Mouse (Mus musculus): ENCODE results near the gene Ankfn1.

Ankfn1 gene

DNA sequence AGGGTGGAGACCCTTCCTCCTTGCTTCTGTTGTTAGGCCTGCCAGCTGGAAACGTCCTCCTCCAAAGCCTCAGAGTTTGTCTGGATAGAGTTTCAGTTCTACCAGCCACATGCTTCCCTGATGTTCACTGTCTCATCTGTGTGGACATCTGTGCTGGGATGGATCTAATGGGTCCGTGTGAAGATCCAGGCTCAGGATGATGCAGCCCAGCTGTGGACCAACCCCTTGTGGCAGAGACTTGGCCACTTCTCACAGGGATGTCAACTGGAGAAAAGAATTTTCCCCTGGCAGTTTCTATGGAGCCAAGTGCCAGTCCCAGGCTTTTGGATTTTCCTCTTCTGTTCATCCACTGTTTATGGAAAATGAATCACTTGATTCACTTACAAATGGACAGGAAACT lies 100.5 kb downstream of the Ankfn1 start:
- DNase-seq (ENCODE audit: low spot score in 2 of 2), result no peak

DNA sequence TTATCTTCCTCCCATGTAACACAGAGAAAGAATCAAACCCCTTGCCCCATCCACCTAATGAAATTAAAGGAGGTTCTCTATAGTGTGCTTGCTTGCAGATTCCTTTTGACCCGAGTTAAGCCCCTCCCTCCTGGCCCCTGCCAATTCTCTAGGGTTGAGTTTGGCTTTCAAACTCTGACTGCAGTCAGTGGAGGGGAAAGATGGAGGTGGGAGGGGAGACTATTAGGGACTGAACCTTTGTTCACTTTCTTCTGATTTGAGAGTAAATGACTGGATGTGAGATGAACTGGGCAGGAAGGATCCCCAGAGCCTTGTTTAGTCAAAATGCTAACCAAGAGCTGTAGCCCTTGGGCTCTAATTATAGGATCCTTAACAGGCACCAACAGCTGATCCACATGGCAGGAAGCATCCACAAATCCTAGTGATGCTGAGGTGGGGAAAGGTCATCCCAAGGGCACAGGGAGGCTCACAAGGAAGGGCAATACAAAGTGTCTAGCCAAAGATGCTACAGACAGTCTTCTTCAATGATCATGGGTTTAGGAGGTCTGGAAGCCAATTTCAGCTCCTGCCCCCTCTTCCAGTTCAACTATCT lies 103.4 kb downstream of the Ankfn1 start:
- no peak for DNase-seq (ENCODE audit: low spot score in 2 of 2)

DNA sequence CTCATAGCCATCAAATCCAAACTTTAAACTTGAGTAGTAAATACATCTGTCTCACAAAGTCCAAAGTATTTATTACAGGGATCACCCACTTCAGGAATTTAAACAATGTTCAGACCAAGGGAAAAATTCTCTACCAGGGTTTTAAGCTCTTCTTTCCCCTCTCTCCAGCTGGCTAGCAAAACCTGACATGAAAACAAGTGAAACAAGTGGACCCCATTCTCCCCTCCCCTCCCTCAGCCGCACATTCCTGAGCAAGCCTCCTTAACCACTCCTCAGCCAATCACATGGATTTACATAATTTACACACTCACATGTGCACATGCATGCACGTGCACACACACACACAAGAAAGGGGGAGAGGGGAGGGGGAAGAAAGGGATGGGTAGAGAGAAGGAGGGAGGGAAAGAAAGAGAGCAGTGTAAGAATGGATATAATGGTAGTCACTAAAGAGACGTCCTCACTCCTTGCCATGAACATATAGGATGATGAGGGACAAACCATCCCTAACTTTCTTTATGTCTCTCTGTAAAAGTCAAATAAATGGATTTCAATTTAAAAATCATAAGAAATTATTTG lies 104.9 kb downstream of the Ankfn1 start:
- DNase-seq (ENCODE audit: low spot score in 2 of 2), result no peak

DNA sequence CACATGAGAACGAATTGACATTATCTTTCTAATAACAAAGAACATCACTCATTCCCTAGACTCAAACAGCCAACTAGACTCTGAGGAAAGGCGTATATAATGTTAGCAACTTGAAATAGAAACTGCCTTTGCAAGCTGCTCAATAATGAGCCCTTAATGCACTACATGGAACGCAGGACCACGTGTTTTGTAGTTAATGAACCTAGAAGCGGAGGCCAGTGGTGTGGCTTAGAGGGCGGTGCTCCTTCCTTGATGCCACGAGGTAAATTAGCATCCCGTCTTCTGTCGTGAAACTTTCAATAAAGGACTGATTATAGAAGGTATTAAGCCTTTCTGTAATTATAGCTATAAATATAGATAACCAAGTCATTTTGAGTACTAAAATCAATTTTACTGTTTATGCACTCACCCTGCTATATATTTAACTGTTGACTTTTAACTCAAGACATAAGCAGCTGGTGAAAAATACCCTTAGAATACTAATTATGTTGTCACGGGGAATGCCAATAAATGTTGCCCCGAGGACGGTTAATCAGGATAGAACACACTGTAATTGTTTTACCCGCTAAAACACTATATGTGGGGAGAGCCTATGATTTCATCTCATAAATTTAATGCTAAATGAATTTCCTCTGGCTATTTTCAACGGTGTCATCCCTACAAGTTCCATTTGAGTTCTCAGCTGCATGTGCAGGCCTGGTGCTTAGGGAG lies 112.1 kb downstream of the Ankfn1 start:
- no peak for DNase-seq (ENCODE audit: low spot score in 2 of 2)

DNA sequence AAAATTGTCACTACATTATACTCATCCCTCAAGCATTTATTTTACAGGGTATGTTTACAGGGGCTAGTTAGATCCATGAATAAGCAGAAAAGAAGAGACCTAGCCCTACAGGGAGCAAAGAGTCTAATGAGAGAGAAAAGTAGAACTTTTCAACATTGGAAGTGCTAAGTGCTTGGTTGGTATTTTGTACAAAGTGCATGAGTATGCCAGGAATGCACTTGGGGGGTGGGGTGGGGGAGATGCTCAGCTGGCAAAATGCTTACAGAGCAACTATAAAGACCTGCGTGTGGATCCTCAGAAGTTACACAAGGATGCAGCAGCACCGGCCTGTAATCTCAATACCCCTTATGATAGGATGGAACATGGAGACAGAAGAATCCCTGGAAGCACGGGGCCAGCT lies 118.4 kb downstream of the Ankfn1 start:
- DNase-seq (ENCODE audit: low spot score in 2 of 2), result no peak

DNA sequence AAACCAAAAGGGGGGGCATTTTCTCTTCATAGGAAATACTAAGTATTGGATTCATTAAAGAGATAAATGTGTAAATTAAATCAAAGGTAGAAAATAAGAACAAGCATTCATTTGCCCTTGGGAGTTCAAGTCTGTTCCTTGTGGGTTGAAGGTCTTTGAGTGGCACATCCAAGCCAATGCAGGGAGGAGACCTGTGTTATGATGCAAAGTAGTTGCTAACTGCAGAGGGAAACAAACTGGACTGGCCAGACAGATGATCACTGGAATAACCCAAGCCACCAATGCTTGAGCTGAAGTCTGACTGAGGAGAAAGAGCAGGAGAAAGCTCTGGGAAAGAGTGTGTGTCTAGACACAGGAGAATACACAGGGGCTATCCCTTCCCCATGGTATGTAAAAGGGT lies 120.9 kb downstream of the Ankfn1 start:
- DNase-seq (ENCODE audit: low spot score in 2 of 2), result no peak

DNA sequence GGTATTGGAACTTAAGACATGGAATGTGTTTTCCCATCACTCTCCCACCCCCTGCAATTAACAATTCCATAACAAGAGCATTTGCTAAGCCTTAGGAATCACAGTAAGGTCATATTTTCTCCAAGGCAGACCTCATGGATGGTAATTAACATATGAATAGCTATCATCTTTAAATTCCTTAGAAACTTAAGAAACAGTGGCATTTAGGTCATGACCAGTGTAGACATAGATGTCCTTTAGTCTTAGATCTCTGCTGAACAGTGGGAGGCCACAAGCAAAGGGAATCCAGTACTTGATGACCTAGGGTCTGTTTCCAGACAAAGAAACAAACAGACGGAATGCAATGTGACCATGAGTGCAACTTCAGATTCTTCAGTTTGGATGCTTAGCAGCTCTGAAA lies 141.7 kb downstream of the Ankfn1 start:
- DNase-seq (ENCODE audit: low spot score in 2 of 2), result no peak

DNA sequence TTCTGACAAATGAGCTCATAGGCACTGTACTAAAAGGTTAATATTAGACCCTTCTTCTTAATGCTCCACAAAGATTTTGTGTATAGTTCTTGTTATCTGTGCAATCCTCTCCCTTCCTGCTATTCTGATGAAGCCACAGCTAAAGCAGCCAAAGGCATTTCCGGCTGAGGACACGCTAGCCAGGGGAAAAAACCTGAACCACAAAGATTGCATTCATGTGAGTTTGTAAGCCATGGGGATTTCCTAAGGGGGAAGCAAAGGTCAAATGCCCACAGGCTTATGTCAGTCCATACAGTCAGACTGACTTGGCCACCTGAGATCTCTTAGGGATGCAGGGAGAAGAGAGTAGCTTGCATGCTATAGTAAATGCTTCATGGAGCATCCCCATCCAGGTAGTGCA lies 146.1 kb downstream of the Ankfn1 start:
- no peak for DNase-seq (ENCODE audit: low spot score in 2 of 2)

DNA sequence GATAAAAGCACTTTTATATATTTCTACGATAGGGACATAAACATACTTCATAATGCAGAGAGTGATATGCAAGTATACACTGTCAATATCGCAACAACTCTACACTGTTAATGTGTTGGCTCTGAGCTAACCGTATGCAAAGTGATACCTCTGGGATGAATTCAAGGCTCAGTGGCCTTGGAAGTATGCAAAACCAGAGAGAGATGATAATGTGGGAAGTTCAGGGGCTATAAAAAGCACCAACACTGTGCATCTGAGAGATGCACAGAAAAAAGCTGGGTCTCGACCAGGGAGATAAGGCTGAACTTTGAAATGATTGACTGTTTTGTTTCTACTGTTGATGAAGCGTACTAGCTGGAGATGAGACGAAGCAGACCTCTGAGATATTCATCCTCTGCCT lies 148.9 kb downstream of the Ankfn1 start:
- DNase-seq (ENCODE audit: low spot score in 2 of 2), result no peak

DNA sequence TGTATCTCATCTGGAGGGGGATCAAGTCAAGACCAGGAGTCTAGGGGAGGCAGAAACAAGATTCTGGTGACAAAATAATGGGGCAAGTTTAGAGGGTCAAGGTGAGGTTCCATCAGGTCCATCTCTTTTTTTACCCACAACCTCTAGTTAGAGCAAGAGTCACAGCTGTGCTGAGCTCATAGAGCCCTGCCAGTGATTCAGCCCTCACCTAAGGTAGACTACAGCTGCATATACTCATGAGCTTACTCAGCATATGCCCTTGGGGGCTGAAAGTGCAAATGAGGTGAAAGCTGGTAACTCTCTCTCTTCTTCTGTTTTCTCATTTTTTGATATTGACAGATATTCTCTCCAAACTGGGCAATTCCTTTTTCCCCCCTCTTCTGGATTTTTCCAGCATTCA lies 150.2 kb downstream of the Ankfn1 start:
- DNase-seq (ENCODE audit: low spot score in 2 of 2), result no peak

DNA sequence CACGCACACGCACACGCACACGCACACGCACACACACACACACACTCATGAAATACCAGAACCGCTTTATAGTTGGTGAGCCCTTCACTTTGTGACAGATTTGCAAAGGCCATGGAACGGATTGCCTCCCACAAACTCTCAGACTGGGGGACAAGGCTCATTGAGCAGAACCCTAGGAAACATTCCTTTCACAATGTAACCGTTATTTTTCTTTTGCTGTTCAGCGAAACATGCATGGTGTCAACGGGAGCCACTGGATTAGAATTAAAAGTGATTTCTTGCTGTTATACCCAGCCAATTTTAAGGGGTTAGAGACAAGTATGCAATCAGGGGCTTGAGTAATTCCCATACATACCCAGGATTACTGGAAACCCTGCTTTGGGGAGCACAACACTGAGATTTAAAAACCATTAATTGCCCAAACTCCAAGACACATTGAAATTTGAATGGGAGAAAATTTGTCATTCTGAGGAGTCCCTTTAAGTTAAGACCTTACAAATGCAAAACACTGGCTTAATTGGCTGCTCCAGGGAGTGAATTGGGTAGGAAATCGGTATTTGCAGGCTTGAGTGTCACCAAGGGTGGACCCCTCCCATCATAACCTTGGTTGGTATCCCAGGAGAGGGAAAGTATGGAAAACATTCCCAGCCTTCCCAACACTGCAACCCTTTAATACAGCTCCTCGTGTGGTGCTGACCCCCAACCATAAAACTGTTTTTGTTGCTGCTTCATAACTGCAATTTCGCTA lies 153.6 kb downstream of the Ankfn1 start:
- DNase-seq (ENCODE audit: low spot score in 2 of 2), result no peak

DNA sequence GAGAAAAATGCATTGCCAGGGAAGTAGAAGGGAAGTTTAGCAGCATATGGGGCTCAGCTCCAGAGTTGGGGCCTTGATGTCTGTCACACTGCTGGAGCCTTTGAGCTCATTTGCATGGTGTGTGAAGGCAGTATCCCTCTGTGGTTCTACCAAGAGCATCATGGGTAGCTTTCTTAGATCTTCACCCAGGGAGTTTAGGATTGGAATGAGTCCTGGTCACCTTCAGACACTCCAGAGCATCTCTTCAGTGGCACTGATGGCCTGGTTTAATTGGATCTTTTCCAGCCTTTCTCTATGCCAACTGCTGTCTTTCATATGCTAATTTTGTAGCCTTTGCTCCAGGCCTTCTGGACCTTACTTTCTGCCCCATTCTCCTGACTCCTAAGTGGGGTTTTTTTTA lies 157.5 kb downstream of the Ankfn1 start:
- DNase-seq (ENCODE audit: low spot score in 2 of 2), result no peak

DNA sequence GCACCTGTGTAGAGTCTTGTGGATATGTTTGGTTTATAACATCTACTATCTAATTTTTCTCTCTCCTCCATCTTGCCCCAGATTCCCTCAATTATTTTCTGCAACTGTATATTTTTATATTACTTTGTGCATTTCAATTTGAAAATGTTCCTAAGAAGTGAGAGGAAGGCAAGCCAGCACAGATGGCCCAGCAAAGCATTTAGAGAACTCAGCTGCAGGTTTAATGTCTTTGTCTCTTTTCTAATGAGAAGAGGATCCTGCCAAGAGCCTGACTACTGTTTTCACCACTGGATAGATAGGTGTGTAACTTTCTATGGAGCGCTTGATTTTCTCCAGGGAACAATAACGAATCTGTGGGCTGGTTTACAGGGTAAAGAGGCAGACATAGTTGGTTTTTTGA lies 161.6 kb downstream of the Ankfn1 start:
- DNase-seq (ENCODE audit: low spot score in 2 of 2), result peak; percentile 53 to 63

DNA sequence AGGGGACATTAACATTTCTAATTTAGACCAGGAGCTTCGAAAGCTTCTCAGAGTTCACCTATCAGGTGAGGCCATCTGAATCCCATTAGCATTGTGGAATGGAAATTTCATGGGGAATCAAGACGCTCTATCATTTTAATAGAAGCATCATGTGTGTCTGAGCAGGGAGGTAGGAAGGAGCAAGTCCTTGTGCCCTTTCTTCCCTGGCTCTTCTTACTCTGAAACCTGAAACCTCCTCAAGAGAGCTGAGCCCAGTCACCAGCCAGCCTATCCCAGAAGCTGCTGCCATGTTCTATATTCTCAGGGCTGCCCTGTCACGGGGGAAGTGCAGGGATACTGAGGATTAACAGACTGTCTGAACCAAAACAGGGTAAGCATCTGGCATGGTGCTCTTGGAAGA lies 165.9 kb downstream of the Ankfn1 start:
- DNase-seq (ENCODE audit: low spot score in 2 of 2), result no peak

DNA sequence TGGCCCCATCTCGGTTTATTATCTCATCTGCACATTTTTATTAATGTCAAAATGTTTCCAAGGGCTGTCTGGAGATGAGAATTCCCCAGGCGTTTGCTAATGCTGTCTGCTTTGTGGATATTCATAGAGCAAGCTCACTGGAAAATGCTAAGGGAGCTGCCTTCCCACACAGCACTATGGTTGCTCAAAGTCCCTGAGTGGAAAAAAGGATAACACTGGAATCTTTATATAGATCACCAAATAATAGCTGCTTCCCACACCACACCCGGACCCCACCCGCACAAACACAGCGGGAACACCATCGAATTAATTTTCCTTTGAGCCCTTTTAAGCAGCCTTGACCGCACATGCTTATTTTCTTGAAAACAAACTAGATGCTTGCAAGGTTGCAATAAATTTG lies 169.4 kb downstream of the Ankfn1 start:
- peak; percentile 27 to 42 for DNase-seq (ENCODE audit: low spot score in 2 of 2)

DNA sequence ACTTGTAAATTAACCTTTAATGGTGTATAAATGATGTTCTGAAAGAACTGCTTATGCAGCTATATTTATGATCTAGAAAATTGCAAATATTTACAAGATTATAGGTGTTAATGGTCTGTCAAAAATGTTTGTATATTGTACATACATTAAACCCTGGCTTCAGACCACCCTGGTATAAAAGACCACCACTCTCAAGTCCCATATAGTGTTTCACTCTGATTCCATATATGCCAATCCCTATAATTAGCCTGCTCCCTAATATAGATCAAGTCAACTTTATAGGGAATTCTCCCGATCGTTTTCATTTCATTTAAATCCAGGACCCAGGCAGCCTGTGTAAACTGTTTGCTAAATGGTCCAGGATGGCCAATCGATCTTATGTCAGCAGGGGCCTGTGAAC lies 170.2 kb downstream of the Ankfn1 start:
- DNase-seq (ENCODE audit: low spot score in 2 of 2), result no peak

DNA sequence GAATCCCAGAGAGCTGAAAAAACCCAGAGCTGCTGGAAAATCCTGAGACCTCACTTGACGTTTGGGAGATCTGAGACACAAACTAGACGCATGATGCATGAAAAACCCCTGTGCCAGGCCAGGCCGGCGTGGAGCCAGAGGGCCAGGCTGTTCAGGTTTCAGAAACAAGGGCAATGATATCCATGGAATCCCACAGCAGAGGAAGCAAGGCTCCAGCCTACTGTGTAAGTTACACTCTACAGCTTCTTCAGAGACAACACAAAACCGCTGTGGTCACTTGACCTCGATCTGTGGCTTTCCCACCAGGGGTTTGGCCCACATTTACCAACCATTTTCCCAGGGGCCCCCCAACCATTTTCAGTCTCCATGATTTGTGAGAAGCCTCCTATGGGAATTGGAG lies 171.1 kb downstream of the Ankfn1 start:
- DNase-seq (ENCODE audit: low spot score in 2 of 2), result no peak

DNA sequence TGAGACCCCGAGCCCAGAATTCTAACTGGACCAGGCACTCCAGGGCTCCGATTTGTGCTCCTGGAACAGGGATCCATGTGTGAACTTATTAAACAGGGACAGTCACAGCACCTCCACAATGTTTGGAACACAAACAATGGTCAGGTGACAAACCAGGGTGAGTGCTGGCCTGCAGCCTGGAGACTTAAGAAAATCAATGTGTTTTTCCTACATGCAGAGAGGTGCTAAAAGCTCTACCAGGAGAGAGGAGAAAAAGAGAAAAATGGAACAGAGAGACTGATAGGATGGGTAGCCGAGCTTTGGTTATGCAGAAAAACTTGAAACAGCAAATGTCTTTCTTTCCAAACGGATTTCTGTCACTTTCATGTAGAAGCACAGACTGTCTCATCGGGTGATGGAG lies 174.5 kb downstream of the Ankfn1 start:
- no peak for DNase-seq (ENCODE audit: low spot score in 2 of 2)

DNA sequence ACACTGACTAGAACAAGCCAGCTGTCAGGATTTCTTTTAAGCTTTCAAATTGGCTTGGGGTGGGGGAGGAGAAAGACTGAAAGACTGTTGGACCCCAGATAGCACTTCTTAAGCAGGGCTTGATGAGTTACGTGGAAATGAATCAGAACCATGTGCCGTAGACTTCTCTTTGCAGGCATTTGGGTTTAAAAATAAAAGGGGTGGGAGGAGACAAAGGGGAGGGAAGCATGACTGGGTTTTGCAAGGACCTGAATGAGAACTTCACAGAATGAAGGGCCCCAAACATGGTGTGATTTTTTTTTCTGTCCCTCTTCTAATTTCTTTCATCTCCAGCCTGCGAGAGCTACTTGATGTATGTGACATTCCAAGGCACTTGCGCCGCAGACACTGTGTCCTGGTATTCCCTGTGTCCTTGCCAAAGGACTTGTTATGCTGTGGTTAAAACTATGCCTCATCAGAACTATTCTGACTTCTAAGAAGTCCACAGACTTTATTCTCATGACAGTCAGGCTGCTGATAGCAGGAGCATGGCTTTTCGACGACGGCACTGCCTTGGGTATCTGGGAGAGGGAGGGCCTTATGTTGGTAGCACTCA lies 176.4 kb downstream of the Ankfn1 start:
- no peak for DNase-seq (ENCODE audit: low spot score in 2 of 2)

DNA sequence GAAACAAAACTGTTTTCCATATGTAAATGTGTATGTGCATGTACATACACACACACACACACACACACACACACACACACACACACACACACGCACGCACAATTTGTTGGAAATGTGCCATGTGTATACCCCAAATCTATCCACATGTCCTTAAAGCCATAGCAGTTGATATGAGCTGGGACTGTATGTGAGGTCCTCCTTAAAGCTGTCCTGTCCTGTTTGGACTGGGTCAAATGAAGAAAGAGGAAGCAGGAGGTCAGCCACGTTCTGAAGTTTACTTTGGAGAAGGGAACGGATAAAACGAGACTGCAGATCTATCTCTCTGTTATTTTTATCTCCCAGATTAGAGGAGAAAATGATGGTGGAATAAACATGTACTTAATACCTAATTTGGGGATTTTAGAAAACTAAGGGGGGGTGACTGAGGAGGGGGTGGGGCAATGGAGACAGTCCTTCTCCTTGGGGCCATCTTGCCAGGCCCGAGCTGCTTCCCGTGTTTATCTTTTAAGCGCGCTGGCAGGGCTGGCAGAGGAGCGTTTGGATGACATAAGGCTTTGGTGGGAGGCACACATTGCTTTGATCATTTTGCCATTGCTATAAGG lies 187.1 kb downstream of the Ankfn1 start:
- DNase-seq (ENCODE audit: low spot score in 2 of 2), result no peak

DNA sequence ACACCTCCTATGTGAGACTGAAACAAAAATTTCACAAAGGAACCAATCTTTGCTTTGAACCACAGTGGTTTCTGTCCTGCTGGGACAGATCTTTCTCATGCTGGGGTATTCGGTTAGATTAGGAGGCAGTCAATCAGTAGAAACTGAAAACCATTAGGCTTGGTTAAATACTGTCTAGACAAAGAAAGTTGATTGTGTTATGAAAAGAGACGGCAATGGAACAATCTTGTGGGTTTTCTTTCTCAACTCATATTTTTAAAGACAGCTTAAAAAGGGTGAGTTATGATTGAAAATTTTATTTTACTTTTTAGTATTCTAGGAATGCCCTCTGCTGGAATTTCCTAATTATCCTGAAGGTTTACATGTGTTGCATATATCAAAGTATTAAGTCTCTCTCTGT lies 191.1 kb downstream of the Ankfn1 start:
- DNase-seq (ENCODE audit: low spot score in 2 of 2), result no peak

DNA sequence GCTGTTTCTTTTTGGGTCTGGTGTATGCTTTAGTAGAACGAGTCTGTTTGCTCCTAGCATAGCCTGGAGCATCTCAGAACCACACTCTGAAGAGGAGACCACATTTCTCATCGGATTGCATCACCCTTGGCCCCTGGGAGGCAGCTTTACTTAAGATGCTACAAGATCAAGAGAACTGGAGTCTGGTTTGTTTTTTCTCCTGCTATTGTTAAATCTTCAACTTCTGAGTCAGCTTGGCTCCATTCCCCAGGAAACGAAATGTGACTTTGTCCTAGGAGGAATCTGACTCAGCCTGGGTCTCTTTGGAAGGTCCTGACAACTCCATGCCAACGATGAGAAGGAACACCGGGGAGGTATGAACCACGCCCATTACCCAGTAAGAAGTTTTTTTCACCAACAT lies 197.6 kb downstream of the Ankfn1 start:
- no peak for DNase-seq (ENCODE audit: low spot score in 2 of 2)
